Comparison of ENCODE assay signal across 15 mouse cellular contexts in the genomic region with DNA sequence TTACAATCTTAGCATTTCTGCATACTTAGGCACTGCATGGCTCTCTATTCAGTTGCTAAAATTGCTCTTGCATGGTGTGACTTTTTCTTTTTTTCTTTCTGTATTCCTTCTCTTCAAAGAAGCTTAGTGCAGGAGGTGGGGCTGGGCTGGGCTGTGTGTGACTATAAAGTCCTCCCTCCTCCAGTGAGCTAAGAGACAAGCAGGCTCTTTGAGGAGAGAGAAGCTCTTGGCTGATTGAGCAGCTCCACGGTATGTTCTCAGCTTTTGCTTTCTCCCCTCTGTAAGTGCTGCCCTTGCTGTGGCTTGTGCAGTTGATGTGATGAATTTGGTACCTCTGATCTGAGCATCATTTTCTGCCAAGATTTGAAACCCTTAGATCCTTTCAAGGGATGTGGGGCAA. TPM values are rescaled to one million over a fixed set of nuclear protein-coding genes. Genes with fewer than 3 reads are reported as not detected.
DNase-seq lines count a peak whose midpoint lies in the region; ATAC-seq lines count a peak whose summit lies in the region.
"Had no signal": no experiment of that assay in that cellular context is flagged by ENCODE, and none has a peak within 500 bp of the region (broad histone marks: within the 10 kb centered on the region; RNA-seq: fewer than 3 reads in every experiment).

No protein-coding gene starts in this region.

- no peak overlapping the region for H3K4me3 ChIP-seq in heart, embryonic 10.5 days
- H3K4me3 ChIP-seq in heart, embryonic 11.5 days (ENCODE audit: low read depth, low read length), result no peak overlapping the region
- H3K4me3 ChIP-seq in liver, embryonic 11.5 days (ENCODE audit: low read depth, low read length), result no peak overlapping the region
- H3K4me3 ChIP-seq: embryonic facial prominence, embryonic 15.5 days had no signal

- H3K36me3 ChIP-seq in heart, embryonic 10.5 days, result no peaks in the 10 kb centered on the region
- H3K36me3 ChIP-seq in heart, embryonic 11.5 days (ENCODE audit: control insufficient read depth, insufficient read depth, low read length), result no peaks in the 10 kb centered on the region
- no peaks in the 10 kb centered on the region for H3K36me3 ChIP-seq in liver, embryonic 11.5 days (ENCODE audit: control insufficient read depth, insufficient read depth, low read length)
- H3K36me3 ChIP-seq: embryonic facial prominence, embryonic 15.5 days had no signal

- no peak overlapping the region for H3K4me2 ChIP-seq in heart, embryonic 11.5 days
- H3K4me2 ChIP-seq in liver, embryonic 11.5 days, result no peak overlapping the region
- H3K4me2 ChIP-seq: embryonic facial prominence, embryonic 15.5 days had no signal

- H3K27ac ChIP-seq in heart, embryonic 10.5 days, result no peak overlapping the region
- H3K27ac ChIP-seq in heart, embryonic 11.5 days (ENCODE audit: low read depth, low read length), result no peak overlapping the region
- no peak overlapping the region for H3K27ac ChIP-seq in liver, embryonic 11.5 days (ENCODE audit: low read depth, low read length)
- H3K27ac ChIP-seq: embryonic facial prominence, embryonic 15.5 days had no signal

- H3K9ac ChIP-seq in heart, embryonic 11.5 days (ENCODE audit: low read depth, low read length), result no peak overlapping the region
- H3K9ac ChIP-seq in liver, embryonic 11.5 days (ENCODE audit: low read depth, low read length), result no peak overlapping the region
- H3K9ac ChIP-seq: embryonic facial prominence, embryonic 15.5 days had no signal

- ATAC-seq in heart, embryonic 11.5 days (replicated peaks; ENCODE audit: insufficient number of reproducible peaks, low FRiP score, low TSS enrichment), result no peak
- no peak for ATAC-seq in inflammation-experienced regulatory T-cells, adult 6 months
- no peak; the same call in 1 of the 2 replicates for ATAC-seq in liver, embryonic 11.5 days (replicated peaks; ENCODE audit: low FRiP score)

- intact Hi-C loops in left cerebral cortex, postnatal 25 days (cut with DNase I), result no loop called here

- H3K27me3 ChIP-seq in heart, embryonic 10.5 days (ENCODE audit: insufficient read depth, poor library complexity, severe bottlenecking), result no peaks in the 10 kb centered on the region
- no peaks in the 10 kb centered on the region for H3K27me3 ChIP-seq in heart, embryonic 11.5 days (ENCODE audit: control insufficient read depth, insufficient read depth, low read length)
- H3K27me3 ChIP-seq in liver, embryonic 11.5 days (replicated peaks; ENCODE audit: control insufficient read depth, insufficient read depth, low read length), result no peaks in the 10 kb centered on the region
- H3K27me3 ChIP-seq: embryonic facial prominence, embryonic 15.5 days had no signal

- WGBS in heart, embryonic 10.5 days, result 54% methylated on average over 1 of the region's 1 CpGs
- WGBS in heart, embryonic 11.5 days (ENCODE audit: insufficient replicate concordance), result 60% methylated on average over 1 of the region's 1 CpGs
- 61% methylated on average over 1 of the region's 1 CpGs for WGBS in liver, embryonic 11.5 days

- no peaks in the 10 kb centered on the region for H3K4me1 ChIP-seq in heart, embryonic 10.5 days
- no peaks in the 10 kb centered on the region for H3K4me1 ChIP-seq in heart, embryonic 11.5 days (ENCODE audit: control insufficient read depth, insufficient read depth, low read length)
- H3K4me1 ChIP-seq in liver, embryonic 11.5 days (replicated peaks; ENCODE audit: control insufficient read depth, insufficient read depth, low read length), result no peaks in the 10 kb centered on the region
- H3K4me1 ChIP-seq: embryonic facial prominence, embryonic 15.5 days had no signal

- DNase-seq in heart, embryonic 10.5 days (ENCODE audit: low spot score), result peak; percentile 77
- peak; percentile 56 for DNase-seq in testis, postnatal 10 days (ENCODE audit: low spot score)
- no peak for DNase-seq in testis, postnatal 14 days (ENCODE audit: low spot score)
- peak; percentile 2 for DNase-seq in induced T-regulatory cell, adult 2 months (ENCODE audit: low read depth)
- DNase-seq in left cerebral cortex, postnatal 25 days (ENCODE audit: low spot score in 2 of 2), result no peak
- DNase-seq in liver, embryonic 11.5 days (ENCODE audit: low spot score), result no peak
- DNase-seq: cerebellum, adult 11-12 months; kidney, postnatal 14 days; layer of hippocampus, postnatal 36 days; liver had no signal

- peaks cover 83% of the 10 kb centered on the region for H3K9me3 ChIP-seq in heart, embryonic 10.5 days
- H3K9me3 ChIP-seq in heart, embryonic 11.5 days (replicated peaks; ENCODE audit: control insufficient read depth, low read length), result peaks cover 83% of the 10 kb centered on the region
- H3K9me3 ChIP-seq in liver, embryonic 11.5 days (ENCODE audit: control insufficient read depth, low read length), result peaks cover 69% of the 10 kb centered on the region

RNA-seq across cellular contexts. Expression of a gene that starts 29.1 kb away (rescaled TPM):
- 0.11 and 0.15 TPM in 2 replicates for polyA plus RNA-seq in heart, embryonic 10.5 days (2016; fragmentation: Nextera tagmentation; extraction: Ambion mirVana)
- 0.10 TPM in 1 of 2 replicates, not detected in the other for polyA plus RNA-seq in heart, embryonic 11.5 days (2014; fragmentation: Nextera tagmentation; extraction: Ambion mirVana)
- total RNA-seq in left cerebral cortex, postnatal 25 days (2021), result under 1 TPM; 0.11 to 0.21 TPM
- polyA plus RNA-seq in inflammation-experienced regulatory T-cells, adult 6 months (2017; shearing (Covaris generic)), result not detected
- polyA plus RNA-seq in liver, embryonic 11.5 days (2014; fragmentation: Nextera tagmentation; extraction: Ambion mirVana), result not detected in 2 replicates
- total RNA-seq: CH12.LX; hematopoietic stem cell, adult 5-6 weeks had no signal

RNA-seq across cellular contexts. Expression of a gene that starts 29.1 kb away (rescaled TPM):
- polyA plus RNA-seq in heart, embryonic 10.5 days (2016; fragmentation: Nextera tagmentation; extraction: Ambion mirVana), result 143 and 155 TPM in 2 replicates
- 117 and 118 TPM in 2 replicates for polyA plus RNA-seq in heart, embryonic 11.5 days (2014; fragmentation: Nextera tagmentation; extraction: Ambion mirVana)
- total RNA-seq in left cerebral cortex, postnatal 25 days (2021), result 10 to 100 TPM; 32.8 to 37.1 TPM
- polyA plus RNA-seq in inflammation-experienced regulatory T-cells, adult 6 months (2017; shearing (Covaris generic)), result 10 to 100 TPM; 37.3 to 97.3 (median 69.6) TPM
- polyA plus RNA-seq in liver, embryonic 11.5 days (2014; fragmentation: Nextera tagmentation; extraction: Ambion mirVana), result 146 and 168 TPM in 2 replicates

Comparison
In these comparisons a context has a peak if more than half of its experiments do, and no peak if none do; other contexts are left out.
1. DNase-seq: peak in heart, embryonic 10.5 days (single experiment), testis, postnatal 10 days (single experiment) and induced T-regulatory cell, adult 2 months (single experiment); none in testis, postnatal 14 days (single experiment), left cerebral cortex, postnatal 25 days (0 of 2) and liver, embryonic 11.5 days (single experiment).